Mouse (Mus musculus): ENCODE measurements around the gene Mgrn1.

The Mgrn1 gene

GRCm38 (mm10) chr16:4879101-4879707 is 6.8 kb upstream of the Mgrn1 start:
- DNase-seq, result peak; percentile 42

GRCm38 (mm10) chr16:4879708-4880124 is 6.3 kb upstream of the Mgrn1 start:
- peak; percentile 92 to 95 for DNase-seq

GRCm38 (mm10) chr16:4880136-4880825 is 5.8 kb upstream of the Mgrn1 start, which contains the start of gene Ubald1:
Gene Ubald1, minus strand, starts transcription at chr16:4880315.
- peak; percentile 98 to 99 for DNase-seq

- DNase-seq, result no peak
These were observed 4.4 kb upstream of the Mgrn1 start for GRCm38 (mm10) chr16:4881400-4882351.

- DNase-seq, result no peak
These were observed 1.1 kb upstream of the Mgrn1 start for GRCm38 (mm10) chr16:4884930-4885329.

GRCm38 (mm10) chr16:4886690-4887020 is 606 bp downstream of the Mgrn1 start:
- DNase-seq, result no peak

- no peak for DNase-seq
These were observed 4.2 kb downstream of the Mgrn1 start for GRCm38 (mm10) chr16:4890201-4890709.

- no peak for DNase-seq
These were observed 6.1 kb downstream of the Mgrn1 start for GRCm38 (mm10) chr16:4892171-4892570.

- DNase-seq, result peak; percentile 69 to 82
These were observed 8.3 kb downstream of the Mgrn1 start for GRCm38 (mm10) chr16:4894201-4894908.

- DNase-seq, result no peak
These were observed 10.4 kb downstream of the Mgrn1 start for GRCm38 (mm10) chr16:4896249-4897027.

- DNase-seq, result no peak
These were observed 11.2 kb downstream of the Mgrn1 start for GRCm38 (mm10) chr16:4897146-4897730.

- DNase-seq, result no peak
These were observed 12.8 kb downstream of the Mgrn1 start for GRCm38 (mm10) chr16:4898881-4899280.

GRCm38 (mm10) chr16:4899711-4900110 is 13.7 kb downstream of the Mgrn1 start:
- no peak for DNase-seq

GRCm38 (mm10) chr16:4901167-4901566 is 15.1 kb downstream of the Mgrn1 start:
- DNase-seq, result no peak

- no peak for DNase-seq
These were observed 16.3 kb downstream of the Mgrn1 start for GRCm38 (mm10) chr16:4902390-4902789.

- DNase-seq, result peak in 1 of 2 experiments; percentile 4
These were observed 17.5 kb downstream of the Mgrn1 start for GRCm38 (mm10) chr16:4903491-4904102.

GRCm38 (mm10) chr16:4904878-4905277 is 18.8 kb downstream of the Mgrn1 start:
- DNase-seq, result no peak

GRCm38 (mm10) chr16:4905591-4905990 is 19.5 kb downstream of the Mgrn1 start:
- DNase-seq, result no peak

- no peak for DNase-seq
These were observed 20.5 kb downstream of the Mgrn1 start for GRCm38 (mm10) chr16:4906559-4906958.

GRCm38 (mm10) chr16:4907386-4907785 is 21.3 kb downstream of the Mgrn1 start:
- no peak for DNase-seq

GRCm38 (mm10) chr16:4907972-4908371 is 21.9 kb downstream of the Mgrn1 start:
- peak; percentile 35 to 44 for DNase-seq
